Mouse (Mus musculus) frontal cortex, adult 2 months (tissue): Measurements from ENCODE around the gene Nagk. TPM values are rescaled to one million over a fixed set of nuclear protein-coding genes. Genes with fewer than 3 reads are reported as not detected.
"Not testable (repeated sequence)": the region's sequence is repeated elsewhere in the genome, so short reads cannot be mapped to it uniquely, and the experiment has no call there.

ENCODE experiments used
- DNase-seq, 2 experiments: peaks; one replicate each; pipeline ENCODE4 v3.0.0; 2022; ENCODE audit warnings: low spot score in 1 of 2; ENCODE audit errors: extremely low spot score in 1 of 2
- polyA plus RNA-seq: library from polyadenylated mRNA; depleted of rRNA; stranded (reverse); fragments of >200 nt; gene quantifications from 2 replicates; pipeline ENCODE4 v1.2.3, GENCODE M21; 2012; rRNA removed

Nagk gene
- polyA plus RNA-seq: 40.1 and 47.0 TPM in 2 replicates

DNA sequence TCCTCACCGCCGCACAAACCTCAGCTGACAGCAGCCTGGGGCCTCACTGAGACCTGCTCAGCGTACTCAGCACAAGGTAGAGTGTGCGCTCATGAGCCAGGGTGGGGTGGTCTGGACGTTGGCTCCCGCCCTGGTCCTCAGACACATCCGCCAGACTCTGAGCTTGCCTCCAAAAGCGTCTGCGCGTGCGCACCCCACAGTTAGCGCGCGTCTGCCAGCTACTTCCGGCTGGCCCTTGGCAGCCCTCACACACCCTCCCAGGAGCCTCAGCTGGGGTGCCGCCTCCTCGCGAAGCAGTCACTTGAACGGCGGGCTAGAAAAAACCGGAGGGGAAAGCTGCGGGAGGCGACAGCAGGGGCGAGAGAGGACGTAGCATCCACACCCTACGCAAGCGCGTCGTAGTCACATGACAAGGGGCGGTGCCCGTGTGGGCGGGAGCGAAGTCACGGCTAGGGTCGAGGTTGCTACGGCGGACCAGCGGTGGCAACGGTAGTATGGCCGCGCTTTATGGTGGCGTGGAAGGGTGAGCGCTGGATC is at the start of gene Nagk:
Gene Nagk, plus strand, starts transcription at position 223 of the 537 bp plus-strand sequence.
- peak; percentile 86 to 92 for DNase-seq

DNA sequence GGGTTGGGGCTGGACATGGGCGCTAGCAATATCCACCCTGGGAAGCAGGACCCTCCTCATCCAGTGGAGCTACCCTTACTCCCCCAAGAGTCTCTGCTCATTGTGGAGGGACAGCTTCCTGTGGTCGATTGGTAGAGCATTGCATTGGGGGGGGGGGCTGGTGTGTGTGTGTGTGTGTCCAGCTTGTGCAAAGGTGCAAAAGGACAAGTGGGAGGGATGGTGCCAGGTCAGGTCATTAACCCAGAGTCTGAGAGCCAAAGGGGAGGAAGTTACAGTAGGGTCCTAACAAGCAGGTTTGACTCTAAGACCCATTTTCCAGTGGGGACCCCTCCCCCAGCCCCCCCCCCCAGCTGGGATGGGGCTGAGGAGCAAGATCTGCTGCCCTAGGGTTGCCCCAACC is 49.3 kb upstream of the Nagk start:
- no peak for DNase-seq

DNA sequence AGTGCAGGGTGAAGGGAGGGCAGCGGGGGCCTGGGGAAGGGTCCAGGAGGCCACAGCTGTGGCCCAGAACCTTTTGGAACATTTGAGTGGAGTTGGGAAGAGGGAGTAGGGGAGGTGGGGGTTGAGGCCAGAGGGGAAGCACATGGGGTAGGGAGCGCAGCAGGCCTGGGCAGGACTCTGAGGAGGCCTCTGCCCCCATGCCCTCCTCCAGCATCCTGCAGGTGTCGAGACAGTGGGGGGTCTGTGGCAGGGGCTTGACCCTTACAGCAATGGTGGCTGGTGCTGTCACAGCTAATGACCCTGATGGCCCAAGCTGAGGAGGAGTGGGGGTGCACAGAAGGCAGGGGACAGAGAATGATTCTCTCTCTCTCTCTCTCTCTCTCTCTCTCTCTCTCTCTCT is 45.5 kb upstream of the Nagk start:
- no peak for DNase-seq

DNA sequence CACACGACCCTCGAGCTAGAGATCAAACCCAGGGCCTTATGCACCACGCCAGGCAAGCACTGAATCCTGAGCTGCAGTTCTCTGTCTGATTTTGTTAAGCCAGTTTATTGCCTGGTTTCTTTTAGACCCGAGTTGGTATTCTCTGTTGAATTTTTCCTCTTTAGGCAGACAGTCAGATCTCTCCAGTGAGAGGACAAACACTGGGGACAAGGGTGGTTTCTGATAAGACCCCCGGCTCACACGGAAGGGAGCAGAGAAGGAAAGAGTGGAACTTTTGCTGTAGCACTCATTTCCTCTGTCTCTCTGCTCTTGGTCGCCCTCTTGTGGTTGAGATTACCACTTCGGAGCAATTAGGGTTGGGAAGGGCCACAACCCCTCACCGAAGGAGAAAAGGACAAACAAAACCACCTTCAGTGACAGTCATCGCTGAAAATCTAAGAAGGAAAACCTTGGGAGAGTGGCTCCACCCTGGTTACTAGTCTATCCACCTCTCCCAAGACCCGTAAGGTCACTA is 44.6 kb upstream of the Nagk start:
- DNase-seq: peak in 1 of 2 experiments; percentile 76

DNA sequence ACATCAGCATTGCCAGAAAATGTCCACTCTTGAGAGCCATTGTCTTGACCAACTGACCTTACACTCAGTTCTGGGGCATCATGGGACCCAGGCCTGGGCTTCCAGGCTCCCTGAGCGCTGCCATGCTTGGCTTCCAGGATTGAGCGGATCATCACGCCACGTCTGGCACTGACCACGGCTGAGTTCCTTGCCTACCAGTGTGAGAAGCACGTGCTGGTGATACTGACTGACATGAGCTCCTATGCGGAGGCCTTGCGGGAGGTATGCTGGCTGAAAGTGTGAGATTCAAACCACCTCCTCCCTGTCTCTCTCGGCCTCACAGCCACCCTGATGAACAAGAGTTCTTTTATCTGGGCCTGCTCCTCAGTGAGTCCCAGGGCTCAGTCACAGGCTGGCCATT is 38.7 kb upstream of the Nagk start:
- DNase-seq: no peak

DNA sequence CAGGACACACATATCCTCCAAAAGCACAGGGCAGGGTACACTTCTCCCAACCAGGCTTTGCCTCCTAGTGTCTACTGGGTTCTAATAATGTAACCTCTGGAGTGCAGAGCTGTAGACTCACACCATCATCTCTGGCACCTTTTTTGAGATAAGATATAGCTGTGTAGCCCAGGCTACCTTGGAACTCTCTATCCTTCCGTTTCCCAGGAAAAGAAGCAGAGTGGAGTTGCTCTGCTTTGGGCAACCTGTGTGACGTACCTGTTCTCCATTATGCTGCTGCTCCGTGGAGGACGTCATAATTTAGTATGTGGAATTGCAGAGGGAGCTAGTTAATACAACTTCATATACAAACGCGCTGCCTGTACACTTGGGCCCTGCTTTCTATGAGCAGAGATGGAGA is 32.4 kb upstream of the Nagk start, which contains the start of gene Ankrd53:
Gene Ankrd53, plus strand, starts transcription at position 301 of the 400 bp plus-strand sequence.
- DNase-seq: no peak

DNA sequence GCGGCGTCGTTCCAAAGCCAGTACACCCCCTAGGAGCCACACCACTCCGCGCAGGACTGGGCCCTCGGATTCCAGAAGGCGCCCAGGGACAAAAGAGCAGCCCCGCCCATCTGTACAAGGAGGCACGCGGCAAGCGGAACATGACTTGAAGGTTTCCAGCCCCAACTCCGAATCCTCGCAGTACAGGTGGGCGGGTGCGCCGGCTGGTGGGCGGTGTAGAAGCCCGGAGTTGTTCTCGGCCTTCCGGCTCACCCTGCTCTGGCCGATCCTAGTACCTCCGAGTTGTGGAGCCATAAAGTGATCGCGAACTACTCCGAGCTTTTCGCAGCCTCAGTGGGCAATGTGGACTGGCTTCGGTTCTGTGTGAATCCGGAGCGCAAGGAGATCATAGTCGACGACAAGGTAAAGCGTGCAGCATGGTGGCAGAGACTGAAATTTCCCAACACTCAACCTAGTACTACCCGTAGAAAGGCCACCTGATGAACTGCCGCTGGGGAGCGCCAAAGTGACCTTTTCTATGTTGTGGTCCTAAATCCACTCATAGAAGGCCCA is 31.8 kb upstream of the Nagk start:
- DNase-seq: peak in 1 of 2 experiments; percentile 14

DNA sequence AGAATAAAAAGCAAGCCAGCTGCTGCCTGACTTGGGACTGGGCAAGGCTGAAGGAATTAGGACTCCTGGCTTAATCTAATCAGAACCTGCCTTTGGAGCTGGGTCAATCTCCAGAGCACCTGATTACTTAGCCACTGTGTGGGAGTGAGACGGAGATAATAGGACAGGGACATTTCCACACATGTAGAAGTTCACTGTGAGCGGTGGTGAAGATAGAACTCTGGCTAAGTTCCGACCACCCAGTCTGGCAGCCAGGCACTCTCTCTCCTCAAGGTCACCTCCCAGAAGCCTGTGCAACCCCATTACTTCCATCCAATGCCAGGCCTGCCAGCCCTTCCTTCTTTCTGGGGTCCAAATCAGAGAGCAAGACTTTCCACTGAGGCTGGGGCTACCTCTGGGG is 27.8 kb upstream of the Nagk start:
- no peak for DNase-seq

DNA sequence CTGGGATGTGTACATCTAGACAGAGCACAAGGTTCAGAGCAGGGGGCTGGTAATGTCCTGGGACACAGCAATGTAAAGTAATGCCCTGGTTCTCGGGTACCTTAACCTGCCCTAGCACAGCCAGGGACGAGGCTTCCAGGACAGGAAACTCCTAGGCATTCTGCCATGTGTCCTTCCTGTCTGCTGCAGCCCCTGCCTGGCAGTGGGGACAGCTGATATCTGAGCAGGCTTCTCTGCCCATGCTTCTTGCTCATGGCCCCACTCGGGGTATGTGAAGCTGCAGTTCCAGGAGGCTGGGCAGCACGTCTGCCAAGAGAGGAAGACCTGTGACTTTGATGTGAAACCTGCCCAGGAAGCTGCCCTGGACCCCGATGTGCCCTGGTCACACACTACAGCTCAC is 26.3 kb upstream of the Nagk start:
- DNase-seq: no peak

DNA sequence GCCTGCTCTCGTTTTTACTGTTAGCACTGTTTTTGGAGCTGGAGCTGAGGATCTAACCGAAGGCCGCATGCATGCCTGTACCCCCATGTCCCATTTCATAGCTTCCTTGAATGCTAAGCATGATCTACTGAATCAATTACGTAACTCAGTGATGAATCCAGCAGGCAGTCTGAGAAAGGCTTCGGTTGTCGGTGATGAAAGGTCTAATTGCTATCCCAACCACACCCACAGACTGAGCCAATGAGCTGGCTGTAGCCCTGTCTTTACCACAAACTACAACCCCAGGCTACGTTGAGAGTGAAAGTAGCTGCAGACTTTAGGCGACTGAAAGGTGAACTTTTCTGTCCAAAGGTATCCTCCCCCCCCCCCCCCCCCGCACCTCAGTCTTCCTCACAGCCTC is 20.7 kb upstream of the Nagk start:
- no peak for DNase-seq

DNA sequence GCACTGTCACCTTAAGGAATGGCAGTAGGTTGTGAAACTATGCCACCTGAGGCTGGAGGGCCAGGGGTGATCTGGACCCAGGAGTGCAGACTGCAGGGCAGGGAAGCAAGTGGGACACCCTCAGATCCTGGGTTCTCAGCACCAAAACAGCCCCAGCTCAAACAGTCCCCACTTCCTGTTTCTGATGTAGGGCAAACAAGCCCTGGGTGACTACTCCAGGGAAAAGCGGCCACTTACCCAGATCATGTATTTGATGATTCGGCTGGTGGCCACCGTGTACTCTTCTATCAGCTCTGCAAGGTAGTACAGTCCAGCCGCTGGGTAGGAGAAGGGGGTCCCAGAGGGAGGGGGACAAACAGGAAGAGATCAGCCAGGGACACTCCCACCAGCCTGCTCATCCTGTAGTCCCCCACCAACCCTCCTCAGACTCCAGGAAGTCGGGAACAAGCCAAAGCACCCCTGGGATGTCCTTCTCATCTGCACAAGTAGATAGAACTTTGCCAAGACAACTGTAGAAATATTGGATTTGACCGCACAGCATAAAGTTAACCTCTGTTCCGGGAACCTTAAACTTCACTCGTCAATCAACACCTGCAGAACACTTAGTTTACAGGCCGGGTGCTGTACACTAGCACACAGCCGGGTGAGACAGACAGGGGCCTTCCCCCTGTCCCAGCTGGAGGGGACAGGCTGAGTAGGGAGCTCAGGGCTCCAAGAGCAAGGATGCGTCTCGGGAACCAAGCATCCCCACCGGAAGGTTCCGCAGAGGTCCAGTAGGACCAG is 19.8 kb upstream of the Nagk start:
- DNase-seq: no peak

DNA sequence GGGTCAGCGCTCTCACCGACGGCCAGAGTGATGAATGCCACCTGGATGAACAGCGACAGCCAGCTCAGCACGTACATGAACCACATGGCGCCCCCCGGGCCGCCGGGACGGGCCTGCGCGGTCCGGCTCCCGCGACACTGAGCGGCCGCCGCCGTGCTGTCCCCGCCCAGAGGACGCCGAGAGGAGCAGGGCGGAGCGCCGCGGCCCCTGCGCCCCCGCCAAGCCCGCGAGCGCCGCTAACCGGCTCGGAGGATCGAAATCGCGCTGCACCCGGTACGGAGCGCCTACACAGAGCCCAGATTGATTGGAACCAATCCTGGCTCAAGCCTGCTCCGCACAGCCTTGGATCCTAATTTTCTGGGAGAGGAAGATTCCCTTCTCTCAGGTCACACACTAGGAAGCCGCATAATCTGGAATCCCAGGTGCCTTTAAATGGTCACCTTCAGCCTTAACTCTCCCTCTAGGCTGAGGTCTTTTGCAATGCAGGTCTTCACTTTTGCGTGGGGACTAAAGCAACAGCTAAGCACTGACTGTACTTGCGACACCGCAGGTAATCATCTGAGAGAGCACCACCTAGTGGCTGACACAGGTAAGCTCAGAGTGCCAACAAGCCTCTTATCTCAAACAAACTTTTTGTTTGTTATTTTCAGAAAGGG is 19.0 kb upstream of the Nagk start, which contains the start of gene Tex261:
Gene Tex261, minus strand, starts transcription at position 176 of the 656 bp plus-strand sequence.
- DNase-seq: peak; percentile 75 to 92

DNA sequence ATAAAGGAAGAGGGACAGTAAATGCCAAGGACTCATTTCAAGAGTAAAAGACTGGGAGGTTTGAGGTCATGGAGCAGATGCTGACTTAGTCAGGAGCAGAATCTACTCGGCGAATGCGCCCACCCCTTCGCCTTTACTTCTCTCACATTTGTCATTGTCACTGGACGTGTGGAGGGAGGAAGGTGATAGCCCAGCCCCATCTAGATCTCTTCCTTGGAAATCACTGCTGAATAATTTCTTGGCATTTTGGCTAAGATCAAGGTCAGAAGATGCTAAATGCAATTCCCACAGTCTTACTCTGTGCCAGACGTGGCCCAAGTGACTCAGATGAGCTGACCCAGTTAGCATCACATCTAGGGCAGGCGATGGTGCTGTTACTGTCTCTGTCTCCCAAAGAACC is 16.5 kb upstream of the Nagk start:
- DNase-seq: peak in 1 of 2 experiments; percentile 14

DNA sequence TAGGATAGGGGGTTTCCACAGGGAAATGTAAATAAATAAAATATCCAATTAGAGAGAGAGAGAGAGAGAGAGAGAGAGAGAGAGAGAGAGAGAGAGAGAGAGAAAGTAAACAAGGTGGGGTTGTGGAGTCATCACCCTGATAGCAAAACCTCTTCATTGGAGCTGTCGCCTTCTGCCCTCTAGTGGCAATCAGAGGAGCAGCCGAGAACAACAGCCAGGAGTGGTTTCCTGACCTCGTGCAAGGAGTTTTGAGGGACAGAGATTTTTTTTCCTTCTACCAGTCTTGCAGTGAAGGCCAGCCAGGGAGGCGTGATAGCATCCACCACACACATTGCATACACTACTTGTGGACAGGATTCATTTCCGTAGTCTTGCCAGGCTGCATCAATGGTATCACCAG is 15.8 kb upstream of the Nagk start:
- DNase-seq: peak in 1 of 2 experiments; percentile 53

DNA sequence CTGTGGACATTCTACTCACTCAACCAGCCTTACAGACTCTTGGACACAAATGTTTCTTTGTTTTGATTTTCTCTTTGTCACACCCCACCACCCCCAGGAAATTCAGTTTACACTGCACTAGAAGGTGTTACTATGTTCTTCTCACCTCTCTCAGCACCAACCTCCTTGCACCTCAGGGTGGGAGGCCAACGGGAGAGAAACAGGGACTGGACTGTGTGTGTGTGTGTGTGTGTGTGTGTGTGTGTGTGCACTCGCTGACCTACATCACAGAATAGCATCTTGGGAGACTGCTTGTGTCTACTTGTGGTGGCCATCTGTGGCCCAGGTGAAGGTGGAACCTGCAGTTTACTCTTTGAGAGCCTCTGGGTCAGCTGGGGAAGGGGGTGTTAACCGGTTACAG is 8.4 kb upstream of the Nagk start:
- no peak for DNase-seq

DNA sequence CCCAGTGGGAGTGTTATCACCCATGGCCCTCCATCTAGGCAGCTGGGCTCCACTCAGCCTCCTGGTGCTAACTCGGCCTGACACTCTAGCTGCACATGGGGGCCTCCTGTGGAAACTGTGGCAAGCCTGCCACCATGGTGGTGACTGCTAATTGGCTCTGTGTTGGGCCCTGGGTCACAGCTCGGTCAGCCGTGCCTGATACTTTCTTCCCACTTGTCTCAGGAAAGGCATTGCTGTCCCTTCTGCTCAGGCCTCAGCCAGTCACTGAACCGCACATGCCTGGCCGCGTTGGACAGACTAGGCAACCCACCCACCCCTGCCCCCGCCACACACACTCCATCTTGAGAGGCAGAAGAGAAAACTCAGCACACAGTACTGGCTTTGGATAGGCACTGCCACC is 6.2 kb upstream of the Nagk start:
- DNase-seq: no peak

DNA sequence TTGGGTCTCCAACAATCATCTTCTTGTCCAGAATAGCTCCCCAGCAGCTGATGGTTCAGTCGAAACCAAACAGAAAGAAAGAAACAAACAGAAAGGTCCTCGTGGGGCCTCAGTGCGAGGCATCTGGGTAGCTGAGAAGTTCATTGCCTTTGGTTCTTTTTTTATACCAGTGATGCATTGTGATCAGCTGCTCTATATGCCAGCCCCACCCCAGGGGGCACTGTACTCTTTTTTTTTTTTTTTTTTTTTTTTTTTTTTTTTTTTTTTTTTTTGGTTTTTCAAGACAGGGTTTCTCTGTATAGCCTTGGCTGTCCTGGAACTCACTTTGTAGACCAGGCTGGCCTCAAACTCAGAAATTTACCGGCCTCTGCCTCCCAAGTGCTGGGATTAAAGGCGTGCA is 4.2 kb upstream of the Nagk start:
- not testable (repeated sequence) for DNase-seq

DNA sequence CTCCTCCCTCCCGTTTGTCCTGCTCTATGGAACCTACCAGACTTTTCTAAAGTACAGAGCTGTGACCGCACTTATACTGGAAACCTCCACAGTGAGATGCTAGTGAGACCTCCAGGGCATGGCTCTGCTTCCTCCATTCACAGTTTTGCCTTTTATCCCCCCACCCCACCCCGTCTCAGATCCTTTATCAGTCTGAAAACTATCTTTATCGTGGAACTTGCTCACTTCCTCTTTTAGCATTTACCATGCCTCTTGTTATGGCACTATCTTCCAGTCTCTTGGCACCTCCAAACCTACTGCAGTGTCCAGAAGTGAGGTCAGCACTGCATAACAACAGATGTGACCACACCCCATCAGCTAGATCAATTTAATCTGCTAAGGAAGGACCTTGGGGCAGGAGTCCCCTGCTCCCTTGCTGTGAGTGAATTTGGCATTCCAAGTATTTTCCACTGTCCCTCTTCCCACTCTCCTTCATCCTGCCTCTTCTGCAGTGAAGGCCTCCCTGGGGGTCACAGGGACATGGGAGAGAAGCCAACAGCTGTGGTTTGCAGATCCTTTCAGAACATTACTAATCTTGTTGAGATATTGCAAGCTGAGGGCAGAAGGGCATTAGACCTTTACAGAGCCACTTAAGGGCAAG is 3.4 kb upstream of the Nagk start:
- DNase-seq: no peak

DNA sequence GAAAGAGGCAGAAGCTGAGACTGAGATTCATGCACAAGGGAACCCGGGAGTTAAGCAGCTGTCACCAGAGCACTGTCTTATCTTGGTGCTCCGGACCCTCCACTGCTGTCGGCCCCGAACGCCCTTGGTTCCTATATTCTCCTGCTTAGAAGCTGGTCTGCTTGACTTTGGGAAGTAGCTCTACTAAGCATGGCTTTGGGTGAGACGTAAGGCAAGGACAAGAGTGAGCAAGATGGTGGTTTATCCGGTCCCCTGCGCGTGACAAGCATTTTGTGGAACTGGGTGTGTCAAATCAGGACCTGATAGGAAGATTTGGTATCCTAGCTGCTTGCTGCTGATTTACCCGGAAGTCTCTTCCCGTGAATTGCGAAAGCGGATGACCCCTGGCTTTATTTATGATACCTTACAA is 714 bp downstream of the Nagk start:
- peak in 1 of 2 experiments; percentile 52 for DNase-seq

DNA sequence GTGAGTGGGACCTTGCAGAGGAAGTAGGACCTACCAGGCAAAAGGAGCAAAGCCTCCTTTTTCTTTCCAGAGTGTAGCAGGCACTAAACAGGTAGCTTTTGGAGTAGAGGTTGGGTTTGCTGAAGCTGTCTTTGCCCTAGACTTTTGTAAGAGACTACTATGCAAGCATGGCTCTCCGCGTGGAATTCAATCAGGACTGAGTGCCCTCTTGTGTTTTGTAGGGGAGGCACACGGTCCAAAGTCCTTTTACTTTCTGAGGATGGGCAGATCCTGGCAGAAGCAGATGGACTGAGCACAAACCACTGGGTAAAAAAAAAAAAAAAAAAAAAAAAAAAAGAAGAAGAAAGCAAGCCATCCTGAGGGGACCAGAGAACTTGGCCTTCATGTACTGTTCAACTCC is 1.9 kb downstream of the Nagk start:
- no peak for DNase-seq

DNA sequence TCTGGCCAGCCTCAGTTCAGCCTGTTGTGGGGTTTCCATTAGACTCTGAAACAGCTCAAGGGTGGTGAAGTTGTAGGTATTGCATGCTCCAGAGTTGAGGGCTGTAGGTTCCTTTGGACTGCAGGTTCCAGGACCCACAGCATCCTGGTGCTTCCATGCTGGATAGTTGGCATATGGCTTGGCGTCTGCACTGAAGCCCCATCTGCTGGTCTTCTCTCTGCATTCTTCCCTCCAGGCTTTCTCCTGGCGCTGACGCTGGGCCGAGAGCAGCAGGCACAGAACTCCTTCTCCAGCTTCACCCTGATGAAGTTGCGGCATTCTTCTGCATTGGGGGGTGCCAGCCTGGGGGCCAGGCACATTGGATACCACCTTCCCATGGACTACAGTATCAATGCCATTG is 7.3 kb downstream of the Nagk start:
- DNase-seq: no peak
